Mouse (Mus musculus) cerebellum, postnatal 10 days (tissue): Measurements from ENCODE around the gene Ppm1n.
A peak's percentile ranks its signal among the peaks of the same experiment; 100 is the strongest.

ENCODE experiments used
- DNase-seq, 2 experiments: peaks; one replicate each; pipeline ENCODE4 v3.0.0; 2021; ENCODE audit warnings: mixed read lengths in 2 of 2

Gene Ppm1n

GRCm38 (mm10) chr7:19282385-19282784 lies 2.5 kb upstream of the Ppm1n start, which contains the start of gene Rtn2:
Rtn2 (plus strand) TSS chr7:19282624.
- DNase-seq: peak; percentile 97 to 98

GRCm38 (mm10) chr7:19281680-19282304 lies 1.9 kb upstream of the Ppm1n start:
- DNase-seq: peak; percentile 67 to 75

GRCm38 (mm10) chr7:19279052-19279451 lies 812 bp downstream of the Ppm1n start:
- no peak for DNase-seq

GRCm38 (mm10) chr7:19276253-19276652 lies 3.6 kb downstream of the Ppm1n start:
- DNase-seq: no peak

GRCm38 (mm10) chr7:19272173-19272764 lies 7.6 kb downstream of the Ppm1n start:
- peak; percentile 82 to 86 for DNase-seq

- DNase-seq: peak; percentile 86 to 91
Observed at GRCm38 (mm10) chr7:19271238-19272172, 8.4 kb downstream of the Ppm1n start, which contains the start of gene Vasp. Vasp (minus strand) TSS chr7:19271817.

- DNase-seq: peak; percentile 28 to 47
Observed at GRCm38 (mm10) chr7:19270509-19271237, 9.2 kb downstream of the Ppm1n start.

GRCm38 (mm10) chr7:19269721-19270441 lies 10.0 kb downstream of the Ppm1n start:
- DNase-seq: peak; percentile 70

GRCm38 (mm10) chr7:19268993-19269681 lies 10.7 kb downstream of the Ppm1n start:
- no peak for DNase-seq

GRCm38 (mm10) chr7:19267051-19267450 lies 12.8 kb downstream of the Ppm1n start:
- DNase-seq: no peak

- peak; percentile 57 to 60 for DNase-seq
Observed at GRCm38 (mm10) chr7:19265928-19266822, 13.7 kb downstream of the Ppm1n start.

GRCm38 (mm10) chr7:19265147-19265546 lies 14.7 kb downstream of the Ppm1n start:
- peak; percentile 66 to 69 for DNase-seq

- no peak for DNase-seq
Observed at GRCm38 (mm10) chr7:19258336-19258735, 21.5 kb downstream of the Ppm1n start.

GRCm38 (mm10) chr7:19257390-19258022 lies 22.4 kb downstream of the Ppm1n start:
- peak; percentile 48 to 53 for DNase-seq

- DNase-seq: no peak
Observed at GRCm38 (mm10) chr7:19256567-19256966, 23.3 kb downstream of the Ppm1n start.

GRCm38 (mm10) chr7:19255395-19255794 lies 24.5 kb downstream of the Ppm1n start:
- no peak for DNase-seq

GRCm38 (mm10) chr7:19253437-19253836 lies 26.4 kb downstream of the Ppm1n start:
- DNase-seq: no peak

- no peak for DNase-seq
Observed at GRCm38 (mm10) chr7:19252078-19252477, 27.8 kb downstream of the Ppm1n start.

- no peak for DNase-seq
Observed at GRCm38 (mm10) chr7:19247511-19247910, 32.4 kb downstream of the Ppm1n start.

GRCm38 (mm10) chr7:19246855-19247254 lies 33.0 kb downstream of the Ppm1n start:
- DNase-seq: no peak
